Mouse (Mus musculus) brain, embryonic 14.5 days (tissue): ENCODE measurements at regions not wholly inside any gene's neighbourhood (a gene's known extent, or its start where the extent isn't known, plus 50 kb on each side); places are given as distances from the start of the nearest gene placed in this dataset.

Experiments
- CTCF ChIP-seq: fragments of 200-500 bp; IDR thresholded peaks from 2 replicates; pipeline ENCODE4 v1.5.1; 2012; ENCODE audit warnings: inconsistent platforms, mild to moderate bottlenecking, moderate library complexity, borderline replicate concordance; ENCODE audit not compliant: insufficient read depth, insufficient read length; ENCODE audit errors: extremely low read depth
- POLR2A ChIP-seq: fragments of 200-500 bp; IDR thresholded peaks from 2 replicates; pipeline ENCODE4 v1.6.1; 2012; ENCODE audit warnings: mild to moderate bottlenecking, inconsistent platforms, borderline replicate concordance; ENCODE audit not compliant: poor library complexity, insufficient read depth, insufficient read length, severe bottlenecking; ENCODE audit errors: extremely low read depth

DNA sequence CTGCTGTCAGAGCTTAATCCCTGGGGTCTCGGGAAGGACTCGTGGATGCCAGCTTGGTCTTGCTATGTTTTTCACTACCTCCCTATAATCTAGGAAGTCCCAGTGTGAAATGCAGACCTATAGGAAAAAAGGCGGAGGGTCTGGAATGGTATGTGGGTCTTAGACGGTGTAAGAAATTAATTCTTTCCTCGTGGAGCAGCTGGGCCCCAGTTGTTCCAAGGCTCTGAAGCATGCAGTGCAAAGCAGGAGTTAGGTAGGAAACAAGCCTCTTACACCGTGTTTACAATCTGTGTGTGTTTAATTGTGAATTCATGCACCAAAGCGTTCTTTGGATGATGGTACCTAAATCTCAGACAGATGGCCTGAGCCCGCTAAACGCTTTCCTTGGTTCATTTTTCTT lies 241.1 kb downstream of the Atp23 start:
- no peak for TF ChIP-seq CTCF
- no peak for TF ChIP-seq POLR2A
